Mouse (Mus musculus) embryonic facial prominence, embryonic 12.5 days (tissue): ENCODE results near the gene Fcrla. TPM values are rescaled to one million over a fixed set of nuclear protein-coding genes. Genes with fewer than 3 reads are reported as not detected.
"Not testable (repeated sequence)": the region's sequence is repeated elsewhere in the genome, so short reads cannot be mapped to it uniquely, and the experiment has no call there.

Experiments used
- ATAC-seq: fragments of 200-750 bp; cut with Nextera tagmentation; 2 replicates; pipeline ENCODE4 v1.8.0; 2017; ENCODE audit not compliant: insufficient number of reproducible peaks, insufficient read depth, low FRiP score, low TSS enrichment
- H3K27ac ChIP-seq: fragments of 300-500 bp; sonication (generic); 2 replicates; pipeline ENCODE4 v1.5.1; 2016; ENCODE audit warnings: mild to moderate bottlenecking
- H3K27me3 ChIP-seq: fragments of 300-500 bp; sonication (generic); 2 replicates; pipeline ENCODE4 v1.6.1; 2016; ENCODE audit warnings: mild to moderate bottlenecking, moderate library complexity
- H3K36me3 ChIP-seq: fragments of 300-500 bp; sonication (generic); 2 replicates; pipeline ENCODE4 v1.6.1; 2016; ENCODE audit warnings: mild to moderate bottlenecking
- H3K4me1 ChIP-seq: fragments of 300-500 bp; sonication (generic); 2 replicates; pipeline ENCODE4 v1.6.1; 2016
- H3K4me2 ChIP-seq: fragments of 300-500 bp; sonication (generic); replicated peaks from 2 replicates; pipeline ENCODE4 v1.6.1; 2016; ENCODE audit warnings: mild to moderate bottlenecking, moderate library complexity
- H3K4me3 ChIP-seq: fragments of 300-500 bp; sonication (generic); 2 replicates; pipeline ENCODE4 v1.5.1; 2016; ENCODE audit warnings: mild to moderate bottlenecking
- H3K9ac ChIP-seq: fragments of 300-500 bp; sonication (generic); 2 replicates; pipeline ENCODE4 v1.6.1; 2016; ENCODE audit warnings: mild to moderate bottlenecking, moderate library complexity
- H3K9me3 ChIP-seq: fragments of 300-500 bp; sonication (generic); 2 replicates; pipeline ENCODE4 v1.6.1; 2016; ENCODE audit warnings: mild to moderate bottlenecking, moderate library complexity
- WGBS: fragments of 180-500 bp; shearing (Covaris S2); methylation state at CpG from one replicate; pipeline ENCODE4 v1.1.7; 2016; 5-methylcytosine and 5-hydroxymethylcytosine counted together
- polyA plus RNA-seq: library from polyadenylated mRNA; unstranded; fragments of >200 nt; fragmentation: Nextera tagmentation; extraction: Ambion mirVana; gene quantifications from 2 replicates; pipeline ENCODE4 v1.2.1, GENCODE M21; 2016

Gene Fcrla
- not detected in 2 replicates for polyA plus RNA-seq

GRCm38 (mm10) chr1:170927378-170927777, at the start of gene Fcrla:
TSS of gene Fcrla (minus strand) at chr1:170927583.
- Histone ChIP-seq H3K9ac (no peak within 1 kb of the TSS), H3K36me3 (no peaks in the 10 kb centered on the region), H3K27me3 (no peaks in the 10 kb centered on the region), H3K9me3 (no peaks in the 10 kb centered on the region), H3K4me1 (no peaks in the 10 kb centered on the region), H3K27ac (no peak within 1 kb of the TSS), H3K4me2 (no peak within 1 kb of the TSS), H3K4me3 (no peak within 1 kb of the TSS)
- ATAC-seq, result no peak
- 76% methylated on average over 3 of the region's 3 CpGs for WGBS

- no peak within 1 kb of the TSS for H3K4me2 ChIP-seq
- no peaks in the 10 kb centered on the region for H3K36me3 ChIP-seq
- no peak within 1 kb of the TSS for H3K27ac ChIP-seq
- H3K4me3 ChIP-seq, result no peak within 1 kb of the TSS
- ATAC-seq, result no peak
- H3K27me3 ChIP-seq, result no peaks in the 10 kb centered on the region
- H3K9me3 ChIP-seq, result no peaks in the 10 kb centered on the region
- no peak within 1 kb of the TSS for H3K9ac ChIP-seq
- no peaks in the 10 kb centered on the region for H3K4me1 ChIP-seq
- whole genome bisulfite sequencing, result 84% methylated on average over 5 of the region's 5 CpGs
Observed at GRCm38 (mm10) chr1:170976447-170976846, 49.1 kb upstream of the Fcrla start, which contains the start of gene Fcgr2b. TSS of gene Fcgr2b (minus strand) at chr1:170976547.

- Histone ChIP-seq H3K4me2 (no peak overlapping the region), H3K4me3 (no peak overlapping the region), H3K27ac (no peak overlapping the region), H3K9ac (no peak overlapping the region), H3K9me3 (no peaks in the 10 kb centered on the region), H3K36me3 (no peaks in the 10 kb centered on the region), H3K27me3 (no peaks in the 10 kb centered on the region), H3K4me1 (no peaks in the 10 kb centered on the region)
- 76% methylated on average over 7 of the region's 7 CpGs for WGBS
- no peak for ATAC-seq
Observed at GRCm38 (mm10) chr1:170975751-170976161, 48.4 kb upstream of the Fcrla start.

- H3K9me3 ChIP-seq, H3K36me3 ChIP-seq, H3K27me3 ChIP-seq, H3K4me2 ChIP-seq, H3K9ac ChIP-seq, H3K4me1 ChIP-seq, ATAC-seq, H3K4me3 ChIP-seq, H3K27ac ChIP-seq: not testable (repeated sequence)
- 77% methylated on average over 2 of the region's 2 CpGs for WGBS
Observed at GRCm38 (mm10) chr1:170975350-170975749, 48.0 kb upstream of the Fcrla start.

GRCm38 (mm10) chr1:170974736-170975135, 47.4 kb upstream of the Fcrla start:
- Histone ChIP-seq H3K9me3 (no peaks in the 10 kb centered on the region), H3K4me3 (no peak overlapping the region), H3K27me3 (no peaks in the 10 kb centered on the region), H3K4me2 (no peak overlapping the region), H3K9ac (no peak overlapping the region), H3K4me1 (no peaks in the 10 kb centered on the region), H3K36me3 (no peaks in the 10 kb centered on the region), H3K27ac (no peak overlapping the region)
- WGBS, result 89% methylated on average over 2 of the region's 2 CpGs
- ATAC-seq, result no peak

GRCm38 (mm10) chr1:170974171-170974570, 46.8 kb upstream of the Fcrla start:
- H3K9ac ChIP-seq, result no peak overlapping the region
- no peak for ATAC-seq
- 88% methylated on average over 8 of the region's 8 CpGs for WGBS
- H3K36me3 ChIP-seq, result no peaks in the 10 kb centered on the region
- H3K9me3 ChIP-seq, result no peaks in the 10 kb centered on the region
- H3K27ac ChIP-seq, result no peak overlapping the region
- H3K27me3 ChIP-seq, result no peaks in the 10 kb centered on the region
- no peaks in the 10 kb centered on the region for H3K4me1 ChIP-seq
- H3K4me3 ChIP-seq, result no peak overlapping the region
- H3K4me2 ChIP-seq, result no peak overlapping the region

GRCm38 (mm10) chr1:170972936-170973335, 45.6 kb upstream of the Fcrla start:
- H3K27me3 ChIP-seq, result no peaks in the 10 kb centered on the region
- H3K9me3 ChIP-seq, result no peaks in the 10 kb centered on the region
- H3K27ac ChIP-seq, result no peak overlapping the region
- H3K9ac ChIP-seq, result no peak overlapping the region
- H3K4me3 ChIP-seq, result no peak overlapping the region
- ATAC-seq, result no peak
- H3K4me2 ChIP-seq, result no peak overlapping the region
- H3K4me1 ChIP-seq, result no peaks in the 10 kb centered on the region
- WGBS, result 66% methylated on average over 4 of the region's 4 CpGs
- no peaks in the 10 kb centered on the region for H3K36me3 ChIP-seq

GRCm38 (mm10) chr1:170972494-170972893, 45.1 kb upstream of the Fcrla start:
- H3K4me2 ChIP-seq, result no peak overlapping the region
- no peak for ATAC-seq
- no peaks in the 10 kb centered on the region for H3K4me1 ChIP-seq
- 86% methylated on average over 6 of the region's 6 CpGs for WGBS
- H3K36me3 ChIP-seq, result no peaks in the 10 kb centered on the region
- H3K9ac ChIP-seq, result no peak overlapping the region
- H3K4me3 ChIP-seq, result no peak overlapping the region
- H3K9me3 ChIP-seq, result no peaks in the 10 kb centered on the region
- no peaks in the 10 kb centered on the region for H3K27me3 ChIP-seq
- no peak overlapping the region for H3K27ac ChIP-seq

- H3K4me3 ChIP-seq, result no peak overlapping the region
- no peak for ATAC-seq
- no peaks in the 10 kb centered on the region for H3K9me3 ChIP-seq
- no peaks in the 10 kb centered on the region for H3K4me1 ChIP-seq
- no peak overlapping the region for H3K27ac ChIP-seq
- no peaks in the 10 kb centered on the region for H3K36me3 ChIP-seq
- WGBS, result 67% methylated on average over 1 of the region's 1 CpGs
- no peak overlapping the region for H3K9ac ChIP-seq
- no peak overlapping the region for H3K4me2 ChIP-seq
- no peaks in the 10 kb centered on the region for H3K27me3 ChIP-seq
Observed at GRCm38 (mm10) chr1:170968576-170968975, 41.2 kb upstream of the Fcrla start.

- no peak overlapping the region for H3K27ac ChIP-seq
- ATAC-seq, result no peak
- WGBS, result 76% methylated on average over 3 of the region's 3 CpGs
- H3K36me3 ChIP-seq, result no peaks in the 10 kb centered on the region
- H3K9me3 ChIP-seq, result no peaks in the 10 kb centered on the region
- no peaks in the 10 kb centered on the region for H3K27me3 ChIP-seq
- no peak overlapping the region for H3K9ac ChIP-seq
- 0 out of 2 replicates have a peak, but pooled peaks cover 2% of the 10 kb centered on the region for H3K4me1 ChIP-seq
- no peak overlapping the region for H3K4me3 ChIP-seq
- H3K4me2 ChIP-seq, result no peak overlapping the region
Observed at GRCm38 (mm10) chr1:170967581-170967980, 40.2 kb upstream of the Fcrla start.

- no peak for ATAC-seq
- H3K4me3 ChIP-seq, result no peak overlapping the region
- no peaks in the 10 kb centered on the region for H3K27me3 ChIP-seq
- H3K4me2 ChIP-seq, result no peak overlapping the region
- 85% methylated on average over 7 of the region's 7 CpGs for WGBS
- no peaks in the 10 kb centered on the region for H3K9me3 ChIP-seq
- no peak overlapping the region for H3K27ac ChIP-seq
- H3K9ac ChIP-seq, result no peak overlapping the region
- 0 out of 2 replicates have a peak, but pooled peaks cover 2% of the 10 kb centered on the region for H3K4me1 ChIP-seq
- H3K36me3 ChIP-seq, result no peaks in the 10 kb centered on the region
Observed at GRCm38 (mm10) chr1:170963087-170963486, 35.7 kb upstream of the Fcrla start.

- Histone ChIP-seq H3K27me3 (no peaks in the 10 kb centered on the region), H3K9me3 (no peaks in the 10 kb centered on the region)
Observed at GRCm38 (mm10) chr1:170962301-170962700, 34.9 kb upstream of the Fcrla start.

GRCm38 (mm10) chr1:170961101-170961500, 33.7 kb upstream of the Fcrla start:
- H3K27me3 ChIP-seq, result no peaks in the 10 kb centered on the region
- no peak overlapping the region for H3K4me3 ChIP-seq
- ATAC-seq, result no peak
- H3K4me1 ChIP-seq, result 0 out of 2 replicates have a peak, but pooled peaks cover 2% of the 10 kb centered on the region
- 77% methylated on average over 6 of the region's 6 CpGs for WGBS
- no peaks in the 10 kb centered on the region for H3K36me3 ChIP-seq
- no peak overlapping the region for H3K27ac ChIP-seq
- H3K4me2 ChIP-seq, result no peak overlapping the region
- no peak overlapping the region for H3K9ac ChIP-seq
- no peaks in the 10 kb centered on the region for H3K9me3 ChIP-seq

More at GRCm38 (mm10) chr1:170962301-170962700, 34.9 kb upstream of the Fcrla start:
- H3K4me1 ChIP-seq, result 0 out of 2 replicates have a peak, but pooled peaks cover 2% of the 10 kb centered on the region
- H3K27ac ChIP-seq, result no peak overlapping the region
- no peaks in the 10 kb centered on the region for H3K36me3 ChIP-seq
- no peak for ATAC-seq
- 72% methylated on average over 2 of the region's 2 CpGs for WGBS
- H3K4me3 ChIP-seq, result no peak overlapping the region
- no peak overlapping the region for H3K9ac ChIP-seq
- no peak overlapping the region for H3K4me2 ChIP-seq
